Mouse (Mus musculus) intestine, postnatal 0 days (tissue): ENCODE results near the gene Cyp1a1. TPM values are rescaled to one million over a fixed set of nuclear protein-coding genes. Genes with fewer than 3 reads are reported as not detected.

Experiments
- ATAC-seq: fragments of 200-750 bp; cut with Nextera tagmentation; 2 replicates; pipeline ENCODE4 v1.8.0; 2017; ENCODE audit warnings: mild to moderate bottlenecking, moderate TSS enrichment, moderate library complexity
- H3K27ac ChIP-seq: fragments of 300-500 bp; sonication (generic); 2 replicates; pipeline ENCODE4 v1.5.1; 2014; ENCODE audit warnings: mild to moderate bottlenecking, low read depth, low read length, moderate library complexity
- H3K27me3 ChIP-seq: fragments of 300-500 bp; sonication (generic); replicated peaks from 2 replicates; pipeline ENCODE4 v1.6.1; 2014; ENCODE audit warnings: low read length, mixed read lengths; ENCODE audit not compliant: control insufficient read depth, insufficient read depth
- H3K36me3 ChIP-seq: fragments of 300-500 bp; sonication (generic); 2 replicates; pipeline ENCODE4 v1.6.1; 2014; ENCODE audit warnings: mild to moderate bottlenecking, moderate library complexity; ENCODE audit not compliant: control insufficient read depth, insufficient read depth
- H3K4me1 ChIP-seq: fragments of 300-500 bp; sonication (generic); replicated peaks from 2 replicates; pipeline ENCODE4 v1.6.1; 2014; ENCODE audit warnings: antibody characterized with exemption, low read length, mixed read lengths; ENCODE audit not compliant: control insufficient read depth, insufficient read depth
- H3K4me2 ChIP-seq: fragments of 300-500 bp; sonication (generic); replicated peaks from 2 replicates; pipeline ENCODE4 v1.6.1; 2014; ENCODE audit warnings: low read depth, mild to moderate bottlenecking, moderate library complexity
- H3K4me3 ChIP-seq: fragments of 300-500 bp; sonication (generic); 2 replicates; pipeline ENCODE4 v1.5.1; 2014; ENCODE audit warnings: low read depth, low read length
- H3K9ac ChIP-seq: fragments of 300-500 bp; sonication (generic); 2 replicates; pipeline ENCODE4 v1.6.1; 2014; ENCODE audit warnings: mild to moderate bottlenecking, low read depth, low read length
- H3K9me3 ChIP-seq: fragments of 300-500 bp; sonication (generic); 2 replicates; pipeline ENCODE4 v1.6.1; 2016; ENCODE audit warnings: mixed run types; ENCODE audit not compliant: control insufficient read depth
- CTCF ChIP-seq: sonication (generic); IDR thresholded peaks from 2 replicates; pipeline ENCODE4 v1.5.1; 2016; ENCODE audit warnings: low read depth, mild to moderate bottlenecking, control low read depth, antibody characterized with exemption, moderate library complexity
- WGBS: fragments of 180-500 bp; shearing (Covaris S2); extraction: QIAGEN DNeasy Blood & Tissue Kit; methylation state at CpG from one replicate; pipeline ENCODE4 v1.1.7; 2014; 5-methylcytosine and 5-hydroxymethylcytosine counted together
- polyA plus RNA-seq: library from polyadenylated mRNA; unstranded; fragments of >200 nt; fragmentation: Nextera tagmentation; extraction: Ambion mirVana; gene quantifications from 2 replicates; pipeline ENCODE4 v1.2.1, GENCODE M21; 2015

Gene Cyp1a1
- polyA plus RNA-seq, 1 experiment from 2014 or later, result 0.05 TPM

DNA sequence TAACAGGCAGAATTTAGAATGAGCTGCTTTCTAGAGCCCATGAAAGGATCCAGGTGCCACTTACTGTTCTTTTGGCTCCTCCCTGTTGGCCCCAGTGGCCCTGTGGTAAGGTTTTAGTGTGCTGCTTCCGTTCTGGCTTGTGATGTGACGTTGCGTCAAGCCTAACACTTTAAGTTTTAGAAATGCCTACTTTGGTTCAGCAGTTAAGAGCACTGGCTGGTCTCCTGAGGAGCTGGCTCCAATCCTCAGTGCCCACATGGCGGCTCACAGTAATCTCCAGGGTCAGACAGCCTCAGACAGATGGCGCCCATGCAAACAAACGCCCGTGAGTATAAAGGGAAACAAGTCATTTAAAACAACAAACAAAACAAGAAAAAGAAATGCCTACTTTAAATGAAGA lies 30.7 kb downstream of the Cyp1a1 start:
- WGBS, result 88% methylated on average over 7 of the region's 7 CpGs
- peaks cover 1% of the 10 kb centered on the region; the same call in 1 of the 2 replicates for H3K4me1 ChIP-seq
- H3K9ac ChIP-seq, result no peak overlapping the region
- H3K9me3 ChIP-seq, result no peaks in the 10 kb centered on the region
- no peaks in the 10 kb centered on the region for H3K27me3 ChIP-seq
- H3K4me3 ChIP-seq, result no peak overlapping the region
- no peak for ATAC-seq
- no peak overlapping the region for H3K4me2 ChIP-seq
- peaks cover 41% of the 10 kb centered on the region for H3K36me3 ChIP-seq
- no peak for TF ChIP-seq CTCF
- no peak overlapping the region for H3K27ac ChIP-seq

DNA sequence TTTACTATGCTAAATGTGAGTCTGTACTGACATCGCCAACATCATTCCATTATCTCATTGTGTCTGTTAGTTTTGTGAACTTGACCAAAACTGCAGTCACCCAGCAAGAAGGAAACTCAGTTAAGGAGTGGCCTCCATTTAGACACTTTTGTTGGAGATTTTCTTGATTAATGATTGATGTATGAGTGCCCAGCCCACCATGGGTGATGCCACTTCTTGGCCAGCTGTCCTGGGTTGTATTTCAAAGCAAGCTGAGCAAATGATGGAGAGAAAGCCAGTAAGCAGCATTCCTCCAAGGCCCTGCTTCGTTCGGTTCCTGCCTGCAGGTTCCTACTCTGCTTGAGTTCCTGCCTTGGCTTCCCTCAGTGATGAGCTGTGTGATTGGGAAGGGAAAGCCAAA lies 33.0 kb downstream of the Cyp1a1 start:
- Histone ChIP-seq H3K27ac (no peak overlapping the region), H3K36me3 (peaks cover 22% of the 10 kb centered on the region), H3K4me3 (no peak overlapping the region), H3K9ac (no peak overlapping the region), H3K4me1 (peaks cover 7% of the 10 kb centered on the region; the same call in 1 of the 2 replicates), H3K27me3 (no peaks in the 10 kb centered on the region), H3K4me2 (no peak overlapping the region), H3K9me3 (no peaks in the 10 kb centered on the region)
- TF ChIP-seq CTCF, result no peak
- no peak for ATAC-seq
- WGBS, result 86% methylated on average over 3 of the region's 3 CpGs

DNA sequence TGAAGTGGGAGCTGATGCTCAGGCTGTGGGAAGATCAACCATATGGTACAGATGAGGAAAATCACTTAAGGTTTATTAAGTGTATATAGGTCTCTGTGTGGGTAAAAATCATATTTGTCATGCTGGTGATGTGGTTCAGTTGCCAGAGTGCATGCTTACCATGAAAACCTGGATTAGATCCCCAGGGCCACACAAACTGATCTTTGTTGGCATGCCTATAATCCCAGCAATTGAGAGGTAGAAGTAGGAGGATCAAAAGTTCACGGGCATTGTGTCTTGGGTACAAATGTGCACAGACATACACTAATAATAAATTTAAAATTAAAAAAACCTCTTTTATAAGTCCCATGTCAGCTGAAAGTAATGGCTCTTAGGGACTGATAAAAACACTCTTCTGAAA lies 34.6 kb downstream of the Cyp1a1 start:
- ATAC-seq, result no peak
- WGBS, result 82% methylated on average over 1 of the region's 1 CpGs
- H3K4me1 ChIP-seq, result peaks cover 7% of the 10 kb centered on the region; the same call in 1 of the 2 replicates
- TF ChIP-seq CTCF, result no peak
- peaks cover 26% of the 10 kb centered on the region for H3K36me3 ChIP-seq
- no peak overlapping the region for H3K4me2 ChIP-seq
- no peak overlapping the region for H3K27ac ChIP-seq
- no peak overlapping the region for H3K4me3 ChIP-seq
- H3K9ac ChIP-seq, result no peak overlapping the region
- H3K9me3 ChIP-seq, result no peaks in the 10 kb centered on the region
- H3K27me3 ChIP-seq, result no peaks in the 10 kb centered on the region

DNA sequence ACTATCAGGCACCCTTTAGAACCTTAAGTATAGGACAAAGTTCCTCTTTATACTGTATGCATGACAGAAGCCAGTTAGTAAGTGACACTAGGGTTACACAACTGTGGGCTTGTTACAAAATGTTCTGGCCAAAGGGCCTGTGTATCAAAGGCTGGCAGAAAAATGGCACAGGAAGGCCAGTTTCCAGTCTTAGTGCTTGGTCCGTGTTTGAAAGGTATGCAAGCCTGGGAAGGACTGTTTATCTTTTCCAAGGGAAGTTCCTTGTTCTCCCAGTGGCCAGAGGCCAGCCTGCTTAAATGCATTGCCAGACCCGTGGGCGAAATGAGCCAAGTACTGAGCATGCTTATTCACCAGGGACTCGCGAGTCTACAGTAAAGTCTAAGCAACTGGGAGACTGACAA lies 35.6 kb downstream of the Cyp1a1 start:
- no peak overlapping the region for H3K4me3 ChIP-seq
- no peak for TF ChIP-seq CTCF
- H3K4me1 ChIP-seq, result peaks cover 7% of the 10 kb centered on the region; the same call in 1 of the 2 replicates
- H3K4me2 ChIP-seq, result no peak overlapping the region
- H3K9ac ChIP-seq, result no peak overlapping the region
- H3K27ac ChIP-seq, result peak overlapping the region; percentile 16
- ATAC-seq, result peak; percentile 73
- no peaks in the 10 kb centered on the region for H3K9me3 ChIP-seq
- 32% methylated on average over 5 of the region's 5 CpGs for WGBS
- no peaks in the 10 kb centered on the region for H3K27me3 ChIP-seq
- peaks cover 33% of the 10 kb centered on the region for H3K36me3 ChIP-seq

DNA sequence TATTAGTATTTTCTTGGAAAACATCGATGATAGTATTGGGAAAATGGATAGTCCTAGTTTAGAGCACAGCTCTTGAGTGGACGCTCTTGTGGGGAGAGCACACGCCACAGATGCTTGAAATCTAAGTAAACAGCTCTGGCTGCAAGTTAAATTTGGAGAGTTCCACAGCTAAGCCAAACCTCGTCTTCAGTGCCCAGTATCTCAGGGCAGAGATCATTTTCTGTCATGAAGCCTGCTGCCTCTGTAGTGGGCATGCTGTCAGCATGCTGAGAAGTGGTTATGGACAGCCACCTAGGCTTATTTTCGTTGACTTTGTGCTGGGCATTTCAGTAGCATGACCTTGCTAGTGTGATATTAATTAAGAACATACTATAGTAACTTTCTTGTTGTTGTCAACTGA lies 36.1 kb downstream of the Cyp1a1 start:
- no peaks in the 10 kb centered on the region for H3K27me3 ChIP-seq
- H3K9me3 ChIP-seq, result no peaks in the 10 kb centered on the region
- H3K27ac ChIP-seq, result peak overlapping the region; percentile 16
- ATAC-seq, result no peak
- no peak for TF ChIP-seq CTCF
- H3K4me2 ChIP-seq, result no peak overlapping the region
- WGBS, result 66% methylated on average over 5 of the region's 5 CpGs
- H3K9ac ChIP-seq, result no peak overlapping the region
- peaks cover 7% of the 10 kb centered on the region; the same call in 1 of the 2 replicates for H3K4me1 ChIP-seq
- no peak overlapping the region for H3K4me3 ChIP-seq
- peaks cover 30% of the 10 kb centered on the region for H3K36me3 ChIP-seq

DNA sequence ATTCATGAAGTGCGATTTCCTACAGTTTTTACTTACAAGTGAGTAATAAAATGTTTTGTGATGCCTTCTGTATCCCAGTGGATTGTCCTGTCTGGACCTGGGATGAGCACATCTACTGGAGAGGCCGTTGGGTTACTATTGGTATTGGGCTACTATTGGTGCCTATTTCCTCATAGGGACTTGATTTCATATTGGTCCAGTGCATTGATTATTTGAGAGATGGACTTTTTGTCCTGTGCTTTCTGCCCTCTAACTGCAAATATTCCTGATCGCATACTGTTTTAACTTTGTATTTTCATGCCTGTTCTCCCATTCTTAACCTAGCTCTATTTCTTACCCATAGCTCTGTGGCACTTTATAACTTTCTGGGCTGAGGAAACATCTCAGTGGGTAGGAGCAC lies 37.0 kb downstream of the Cyp1a1 start:
- TF ChIP-seq CTCF, result no peak
- H3K4me2 ChIP-seq, result no peak overlapping the region
- H3K27me3 ChIP-seq, result no peaks in the 10 kb centered on the region
- H3K9me3 ChIP-seq, result no peaks in the 10 kb centered on the region
- peaks cover 7% of the 10 kb centered on the region; the same call in 1 of the 2 replicates for H3K4me1 ChIP-seq
- ATAC-seq, result no peak
- H3K27ac ChIP-seq, result no peak overlapping the region
- no peak overlapping the region for H3K9ac ChIP-seq
- H3K36me3 ChIP-seq, result peaks cover 26% of the 10 kb centered on the region
- no peak overlapping the region for H3K4me3 ChIP-seq
- 97% methylated on average over 3 of the region's 3 CpGs for WGBS

DNA sequence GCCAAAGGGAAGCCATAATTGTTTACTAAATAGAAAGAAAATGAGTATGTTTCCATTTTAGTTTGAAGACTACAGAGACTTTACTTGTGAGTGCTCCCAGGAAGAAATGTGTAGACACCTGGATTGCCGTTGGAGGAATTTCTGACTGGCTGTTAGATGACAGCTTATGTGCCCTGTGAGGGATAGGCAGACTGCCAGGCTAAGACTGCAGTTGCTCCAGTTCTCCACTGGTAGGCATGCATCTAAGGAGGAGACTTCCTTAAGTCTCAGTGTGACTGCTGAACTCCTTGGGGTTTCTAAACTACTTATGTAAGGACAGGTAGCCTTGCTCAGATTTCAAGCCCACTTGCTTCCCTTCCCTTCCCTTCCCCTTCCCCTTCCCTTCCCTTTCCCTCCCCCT lies 40.6 kb downstream of the Cyp1a1 start:
- no peak overlapping the region for H3K4me2 ChIP-seq
- ATAC-seq, result no peak
- H3K27ac ChIP-seq, result no peak overlapping the region
- peaks cover 7% of the 10 kb centered on the region; the same call in 1 of the 2 replicates for H3K4me1 ChIP-seq
- TF ChIP-seq CTCF, result peak; percentile 45
- H3K9me3 ChIP-seq, result no peaks in the 10 kb centered on the region
- WGBS, result 83% methylated on average over 1 of the region's 1 CpGs
- H3K27me3 ChIP-seq, result no peaks in the 10 kb centered on the region
- no peak overlapping the region for H3K4me3 ChIP-seq
- peaks cover 26% of the 10 kb centered on the region for H3K36me3 ChIP-seq
- no peak overlapping the region for H3K9ac ChIP-seq
